Mouse (Mus musculus): ENCODE measurements around the gene Cerkl. TPM values are rescaled to one million over a fixed set of nuclear protein-coding genes. Genes with fewer than 3 reads are reported as not detected.

Gene Cerkl
- polyA plus RNA-seq, 1 experiment from 2014 or later: 0.64 TPM

DNA sequence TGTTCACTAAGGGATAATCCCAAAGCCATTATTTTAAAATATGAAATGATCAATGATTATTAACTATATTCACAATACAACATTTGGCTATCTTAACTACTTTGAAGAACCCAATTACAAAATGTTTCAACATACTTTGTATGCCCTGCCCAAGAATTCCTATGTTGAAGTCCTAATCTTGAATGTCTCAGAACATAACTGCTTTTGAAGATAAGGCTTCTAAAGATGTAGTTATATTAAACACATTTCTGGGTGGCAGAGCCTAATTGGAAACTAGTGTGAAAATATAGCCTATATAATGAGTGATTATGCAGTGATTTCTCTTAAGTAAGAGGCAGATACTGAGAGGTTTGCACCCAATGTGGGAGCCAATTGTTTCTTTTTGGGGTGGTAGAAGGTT is 121.9 kb downstream of the Cerkl start:
- Histone ChIP-seq H3K4me2 (ENCODE audit: low read length) (no peak overlapping the region), H3K9me3 (ENCODE audit: control insufficient read depth, low read length) (no peaks in the 10 kb centered on the region), H3K9ac (ENCODE audit: low read length) (no peak overlapping the region), H3K27ac (ENCODE audit: low read depth) (no peak overlapping the region), H3K36me3 (ENCODE audit: control insufficient read depth, insufficient read depth, low read length) (no peaks in the 10 kb centered on the region), H3K4me3 (ENCODE audit: low read depth, low read length) (no peak overlapping the region), H3K4me1 (replicated peaks; ENCODE audit: control insufficient read depth, insufficient read depth, low read length) (no peaks in the 10 kb centered on the region), H3K27me3 (replicated peaks; ENCODE audit: control insufficient read depth, insufficient read depth, low read length) (no peaks in the 10 kb centered on the region)
- DNase-seq (ENCODE audit: low spot score) (no peak), ATAC-seq (replicated peaks; ENCODE audit: low FRiP score, low TSS enrichment, low read depth) (no peak)

- no peaks in the 10 kb centered on the region for H3K9me3 ChIP-seq (ENCODE audit: control insufficient read depth, low read length)
- ATAC-seq (replicated peaks; ENCODE audit: low FRiP score, low TSS enrichment, low read depth) (no peak), DNase-seq (ENCODE audit: low spot score) (no peak)
- no peaks in the 10 kb centered on the region for H3K27me3 ChIP-seq (replicated peaks; ENCODE audit: control insufficient read depth, insufficient read depth, low read length)
- H3K4me3 ChIP-seq (ENCODE audit: low read depth, low read length): no peak overlapping the region
- H3K4me1 ChIP-seq (replicated peaks; ENCODE audit: control insufficient read depth, insufficient read depth, low read length): no peaks in the 10 kb centered on the region
- WGBS: 69% methylated on average over 2 of the region's 2 CpGs
- H3K27ac ChIP-seq (ENCODE audit: low read depth): no peak overlapping the region
- H3K9ac ChIP-seq (ENCODE audit: low read length): no peak overlapping the region
- H3K36me3 ChIP-seq (ENCODE audit: control insufficient read depth, insufficient read depth, low read length): no peaks in the 10 kb centered on the region
- H3K4me2 ChIP-seq (ENCODE audit: low read length): no peak overlapping the region
Measured at GRCm38 (mm10) chr2:79328079-79328478, 128.5 kb downstream of the Cerkl start.

DNA sequence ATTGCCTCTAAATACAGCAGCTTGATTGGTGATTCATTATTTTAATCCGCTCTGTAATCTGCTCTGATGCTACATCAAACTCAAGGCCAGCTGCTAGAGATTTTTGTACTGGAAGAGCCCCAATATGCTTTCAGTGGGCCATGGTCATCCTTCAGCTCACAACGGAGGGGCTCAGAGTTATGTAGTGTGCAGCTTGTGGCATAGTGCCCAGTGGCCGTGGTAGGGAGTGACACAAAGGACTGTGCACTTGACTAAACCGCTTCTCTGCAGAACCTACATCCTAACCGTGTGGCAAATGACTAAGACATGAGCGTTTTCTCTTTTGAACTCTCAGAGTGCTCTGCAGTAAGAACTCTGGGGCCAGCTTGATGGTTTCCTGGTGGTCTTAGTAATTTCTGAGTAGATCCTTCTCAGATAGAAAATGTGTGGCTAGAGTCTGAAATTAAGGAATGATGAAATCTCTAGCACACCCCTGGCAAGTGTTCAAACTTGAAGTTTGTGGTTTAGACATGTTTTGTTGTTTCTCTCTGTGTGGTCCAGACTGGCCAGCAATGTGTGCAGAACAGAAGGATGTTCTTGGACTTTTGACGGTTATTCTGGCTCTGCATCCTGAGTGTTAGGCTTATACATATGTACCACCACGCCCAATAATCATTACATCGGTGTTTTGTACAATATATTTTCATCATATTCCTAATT is 140.3 kb downstream of the Cerkl start:
- no peak for DNase-seq (ENCODE audit: low spot score)
- H3K36me3 ChIP-seq (ENCODE audit: control insufficient read depth, insufficient read depth, low read length): no peaks in the 10 kb centered on the region
- no peaks in the 10 kb centered on the region for H3K4me1 ChIP-seq (replicated peaks; ENCODE audit: control insufficient read depth, insufficient read depth, low read length)
- no peaks in the 10 kb centered on the region for H3K9me3 ChIP-seq (ENCODE audit: control insufficient read depth, low read length)
- no peaks in the 10 kb centered on the region for H3K27me3 ChIP-seq (replicated peaks; ENCODE audit: control insufficient read depth, insufficient read depth, low read length)
- no peak overlapping the region for H3K4me3 ChIP-seq (ENCODE audit: low read depth, low read length)
- H3K27ac ChIP-seq (ENCODE audit: low read depth): no peak overlapping the region
- ATAC-seq (replicated peaks; ENCODE audit: low FRiP score, low TSS enrichment, low read depth): no peak
- WGBS: 91% methylated on average over 9 of the region's 9 CpGs
- no peak overlapping the region for H3K4me2 ChIP-seq (ENCODE audit: low read length)
- no peak overlapping the region for H3K9ac ChIP-seq (ENCODE audit: low read length)

DNA sequence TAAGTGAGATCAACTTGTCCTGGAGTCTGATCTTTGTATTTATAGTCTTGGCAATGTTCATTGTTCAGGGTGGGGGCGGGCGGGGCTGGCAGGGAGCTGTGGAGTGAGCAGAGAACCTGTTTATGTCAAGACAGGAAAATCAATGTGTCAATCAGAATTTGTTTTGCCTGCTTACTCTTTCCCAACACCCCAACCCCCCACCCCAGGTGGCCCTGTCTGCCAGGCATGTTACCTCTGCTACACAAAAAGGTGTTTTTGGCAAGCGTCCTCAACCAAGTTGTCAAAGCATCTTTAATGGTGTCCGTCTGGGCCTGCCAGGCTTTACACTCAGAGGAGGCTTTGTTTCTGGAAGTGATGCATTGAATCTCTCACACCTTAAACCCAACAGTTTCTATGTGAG is 141.5 kb downstream of the Cerkl start:
- Histone ChIP-seq H3K4me2 (ENCODE audit: low read length) (no peak overlapping the region), H3K27me3 (replicated peaks; ENCODE audit: control insufficient read depth, insufficient read depth, low read length) (no peaks in the 10 kb centered on the region), H3K4me3 (ENCODE audit: low read depth, low read length) (no peak overlapping the region), H3K4me1 (replicated peaks; ENCODE audit: control insufficient read depth, insufficient read depth, low read length) (no peaks in the 10 kb centered on the region), H3K9ac (ENCODE audit: low read length) (no peak overlapping the region), H3K9me3 (ENCODE audit: control insufficient read depth, low read length) (no peaks in the 10 kb centered on the region), H3K27ac (ENCODE audit: low read depth) (no peak overlapping the region), H3K36me3 (ENCODE audit: control insufficient read depth, insufficient read depth, low read length) (no peaks in the 10 kb centered on the region)
- no peak for ATAC-seq (replicated peaks; ENCODE audit: low FRiP score, low TSS enrichment, low read depth)
- DNase-seq (ENCODE audit: low spot score): no peak
- WGBS: 91% methylated on average over 4 of the region's 4 CpGs

DNA sequence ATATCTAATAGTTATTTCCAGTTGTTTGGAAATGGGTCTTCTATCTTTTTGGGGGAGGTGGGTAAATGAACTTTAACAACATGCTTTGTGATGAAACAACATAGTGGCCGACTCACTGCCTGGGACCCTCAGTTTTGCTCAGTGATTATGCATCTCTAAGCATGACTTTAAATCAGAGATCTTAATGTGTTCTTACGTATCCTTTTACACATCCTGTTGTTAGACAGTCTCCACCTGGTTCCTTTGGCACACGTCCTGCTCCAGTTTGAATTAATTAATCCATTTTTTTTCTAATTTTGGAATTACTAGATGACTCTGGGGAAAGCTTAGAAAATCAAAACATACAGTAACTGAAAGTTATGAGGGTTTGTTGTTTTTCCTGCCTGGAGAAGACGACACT is 144.1 kb downstream of the Cerkl start:
- H3K27ac ChIP-seq (ENCODE audit: low read depth): no peak overlapping the region
- no peaks in the 10 kb centered on the region for H3K4me1 ChIP-seq (replicated peaks; ENCODE audit: control insufficient read depth, insufficient read depth, low read length)
- no peak overlapping the region for H3K4me2 ChIP-seq (ENCODE audit: low read length)
- H3K9ac ChIP-seq (ENCODE audit: low read length): no peak overlapping the region
- no peaks in the 10 kb centered on the region for H3K27me3 ChIP-seq (replicated peaks; ENCODE audit: control insufficient read depth, insufficient read depth, low read length)
- no peak for DNase-seq (ENCODE audit: low spot score)
- H3K9me3 ChIP-seq (ENCODE audit: control insufficient read depth, low read length): no peaks in the 10 kb centered on the region
- H3K36me3 ChIP-seq (ENCODE audit: control insufficient read depth, insufficient read depth, low read length): no peaks in the 10 kb centered on the region
- ATAC-seq (replicated peaks; ENCODE audit: low FRiP score, low TSS enrichment, low read depth): no peak
- no peak overlapping the region for H3K4me3 ChIP-seq (ENCODE audit: low read depth, low read length)
- WGBS: 64% methylated on average over 4 of the region's 4 CpGs

DNA sequence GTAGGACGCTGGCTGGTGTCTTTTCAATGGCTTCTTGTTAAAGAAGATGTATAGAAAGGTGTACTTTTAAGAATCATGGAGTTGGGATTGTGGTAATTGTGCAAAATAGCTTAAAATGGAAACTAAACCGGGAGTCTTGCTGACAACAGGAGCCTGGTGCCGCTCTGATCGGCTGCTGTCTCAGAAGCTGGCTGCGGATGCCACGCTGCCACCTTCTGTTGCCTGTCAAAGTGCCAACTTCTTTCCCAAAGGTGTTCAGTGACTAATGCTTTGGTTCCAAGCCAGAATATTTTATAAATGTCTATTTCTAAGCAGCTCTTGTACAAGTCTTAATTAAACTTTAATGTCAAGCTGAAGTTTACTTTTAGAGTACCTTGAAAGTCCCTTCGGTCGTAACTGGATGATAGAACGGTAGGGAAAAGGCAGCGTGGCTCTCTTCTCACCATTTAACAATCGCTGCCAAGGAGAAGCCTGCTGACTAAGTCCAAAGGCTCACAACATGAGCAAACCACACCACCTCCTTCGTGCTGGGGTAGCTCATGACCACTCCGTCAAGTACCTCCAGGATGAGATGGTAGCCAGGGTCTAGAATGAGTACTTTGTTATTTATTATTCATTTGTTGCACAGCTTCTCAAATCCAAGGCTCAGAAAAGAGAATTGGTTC is 147.0 kb downstream of the Cerkl start:
- DNase-seq (ENCODE audit: low spot score) (no peak), ATAC-seq (replicated peaks; ENCODE audit: low FRiP score, low TSS enrichment, low read depth) (no peak)
- H3K4me2 ChIP-seq (ENCODE audit: low read length): no peak overlapping the region
- no peaks in the 10 kb centered on the region for H3K9me3 ChIP-seq (ENCODE audit: control insufficient read depth, low read length)
- no peaks in the 10 kb centered on the region for H3K27me3 ChIP-seq (replicated peaks; ENCODE audit: control insufficient read depth, insufficient read depth, low read length)
- H3K9ac ChIP-seq (ENCODE audit: low read length): no peak overlapping the region
- H3K4me3 ChIP-seq (ENCODE audit: low read depth, low read length): no peak overlapping the region
- H3K27ac ChIP-seq (ENCODE audit: low read depth): no peak overlapping the region
- 86% methylated on average over 13 of the region's 13 CpGs for WGBS
- H3K36me3 ChIP-seq (ENCODE audit: control insufficient read depth, insufficient read depth, low read length): no peaks in the 10 kb centered on the region
- H3K4me1 ChIP-seq (replicated peaks; ENCODE audit: control insufficient read depth, insufficient read depth, low read length): no peaks in the 10 kb centered on the region

DNA sequence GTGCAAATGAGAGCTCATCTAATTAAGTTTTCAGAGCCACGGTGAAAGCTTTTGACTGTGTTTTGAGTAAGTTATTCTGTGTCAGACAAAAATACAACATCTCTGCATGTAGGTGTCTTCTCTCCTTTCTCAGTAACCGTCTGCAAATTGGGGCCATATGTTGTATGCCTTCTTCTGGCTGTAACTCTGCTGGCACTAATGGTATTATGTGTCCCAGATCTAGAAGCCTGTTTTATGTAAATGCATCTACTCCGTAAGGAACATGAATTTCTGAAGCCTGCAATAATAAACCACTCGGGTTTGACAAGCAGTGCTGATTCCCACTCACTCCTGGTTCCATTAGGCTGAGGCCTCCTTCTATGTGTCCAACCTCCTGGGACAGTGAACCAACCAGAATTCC is 149.0 kb downstream of the Cerkl start:
- Histone ChIP-seq H3K27me3 (replicated peaks; ENCODE audit: control insufficient read depth, insufficient read depth, low read length) (no peaks in the 10 kb centered on the region), H3K4me3 (ENCODE audit: low read depth, low read length) (no peak overlapping the region), H3K4me2 (ENCODE audit: low read length) (no peak overlapping the region), H3K27ac (ENCODE audit: low read depth) (no peak overlapping the region), H3K9ac (ENCODE audit: low read length) (no peak overlapping the region), H3K36me3 (ENCODE audit: control insufficient read depth, insufficient read depth, low read length) (no peaks in the 10 kb centered on the region), H3K9me3 (ENCODE audit: control insufficient read depth, low read length) (no peaks in the 10 kb centered on the region), H3K4me1 (replicated peaks; ENCODE audit: control insufficient read depth, insufficient read depth, low read length) (no peaks in the 10 kb centered on the region)
- ATAC-seq (replicated peaks; ENCODE audit: low FRiP score, low TSS enrichment, low read depth): no peak
- no peak for DNase-seq (ENCODE audit: low spot score)
- WGBS: 85% methylated on average over 4 of the region's 4 CpGs

- Histone ChIP-seq H3K4me1 (replicated peaks; ENCODE audit: control insufficient read depth, insufficient read depth, low read length) (no peaks in the 10 kb centered on the region), H3K27me3 (replicated peaks; ENCODE audit: control insufficient read depth, insufficient read depth, low read length) (no peaks in the 10 kb centered on the region), H3K9me3 (ENCODE audit: control insufficient read depth, low read length) (no peaks in the 10 kb centered on the region), H3K27ac (ENCODE audit: low read depth) (no peak overlapping the region), H3K9ac (ENCODE audit: low read length) (no peak overlapping the region), H3K4me2 (ENCODE audit: low read length) (no peak overlapping the region), H3K4me3 (ENCODE audit: low read depth, low read length) (no peak overlapping the region), H3K36me3 (ENCODE audit: control insufficient read depth, insufficient read depth, low read length) (no peaks in the 10 kb centered on the region)
- ATAC-seq (replicated peaks; ENCODE audit: low FRiP score, low TSS enrichment, low read depth) (no peak), DNase-seq (ENCODE audit: low spot score) (no peak)
Measured at GRCm38 (mm10) chr2:79302398-79302797, 154.2 kb downstream of the Cerkl start.

GRCm38 (mm10) chr2:79292431-79292830 is 164.2 kb downstream of the Cerkl start:
- Histone ChIP-seq H3K9me3 (ENCODE audit: control insufficient read depth, low read length) (no peaks in the 10 kb centered on the region), H3K4me2 (ENCODE audit: low read length) (no peak overlapping the region), H3K4me3 (ENCODE audit: low read depth, low read length) (no peak overlapping the region), H3K27me3 (replicated peaks; ENCODE audit: control insufficient read depth, insufficient read depth, low read length) (no peaks in the 10 kb centered on the region), H3K4me1 (replicated peaks; ENCODE audit: control insufficient read depth, insufficient read depth, low read length) (no peaks in the 10 kb centered on the region), H3K36me3 (ENCODE audit: control insufficient read depth, insufficient read depth, low read length) (no peaks in the 10 kb centered on the region), H3K9ac (ENCODE audit: low read length) (no peak overlapping the region), H3K27ac (ENCODE audit: low read depth) (no peak overlapping the region)
- WGBS: 87% methylated on average over 6 of the region's 6 CpGs
- no peak for ATAC-seq (replicated peaks; ENCODE audit: low FRiP score, low TSS enrichment, low read depth)
- no peak for DNase-seq (ENCODE audit: low spot score)
